Mouse (Mus musculus) cortical plate, adult 2 months (tissue): ENCODE measurements around the gene Slamf1. TPM values are rescaled to one million over a fixed set of nuclear protein-coding genes. Genes with fewer than 3 reads are reported as not detected.

Experiments
- H3K27ac ChIP-seq: fragments of 200-500 bp; 2 replicates; pipeline ENCODE4 v1.5.1; 2012; ENCODE audit warnings: low read length, control low read depth, inconsistent platforms; ENCODE audit not compliant: insufficient read depth
- H3K4me1 ChIP-seq: fragments of 200-500 bp; 2 replicates; pipeline ENCODE4 v1.6.1; 2011; ENCODE audit warnings: low read length; ENCODE audit not compliant: control insufficient read depth, insufficient read depth
- H3K4me3 ChIP-seq: fragments of 200-500 bp; 2 replicates; pipeline ENCODE4 v1.5.1; 2011; ENCODE audit warnings: mild to moderate bottlenecking, low read length, control low read depth; ENCODE audit not compliant: insufficient read depth
- CTCF ChIP-seq: fragments of 200-500 bp; IDR thresholded peaks from 2 replicates; pipeline ENCODE4 v1.5.1; 2011; ENCODE audit warnings: mild to moderate bottlenecking, control low read depth, low read length; ENCODE audit not compliant: insufficient read depth; ENCODE audit errors: extremely low read depth
- POLR2A ChIP-seq: fragments of 200-500 bp; IDR thresholded peaks from 2 replicates; pipeline ENCODE4 v1.6.1; 2011; ENCODE audit warnings: mild to moderate bottlenecking, low read length, control low read depth; ENCODE audit not compliant: insufficient read depth; ENCODE audit errors: extremely low read depth
- polyA plus RNA-seq: library from polyadenylated mRNA; depleted of rRNA; stranded (reverse); fragments of >200 nt; gene quantifications from 2 replicates; pipeline ENCODE4 v1.2.3, GENCODE M21; 2012

Gene Slamf1
- polyA plus RNA-seq, 1 experiment, result 0.21 TPM

DNA sequence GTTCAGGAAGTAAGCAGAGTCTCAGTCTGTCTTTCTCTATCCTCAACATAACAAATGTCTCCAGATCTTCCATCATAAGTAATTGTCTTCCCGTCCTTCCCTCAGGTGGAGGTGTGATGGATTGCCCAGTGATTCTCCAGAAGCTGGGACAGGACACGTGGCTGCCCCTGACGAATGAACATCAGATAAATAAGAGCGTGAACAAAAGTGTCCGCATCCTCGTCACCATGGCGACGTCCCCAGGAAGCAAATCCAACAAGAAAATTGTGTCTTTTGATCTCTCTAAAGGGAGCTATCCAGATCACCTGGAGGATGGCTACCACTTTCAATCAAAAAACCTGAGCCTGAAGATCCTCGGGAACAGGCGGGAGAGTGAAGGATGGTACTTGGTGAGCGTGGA, 7.8 kb downstream of the Slamf1 start:
- H3K27ac ChIP-seq, result no peak overlapping the region
- no peak overlapping the region for H3K4me3 ChIP-seq
- TF ChIP-seq POLR2A, result no peak
- H3K4me1 ChIP-seq, result peaks cover 8% of the 10 kb centered on the region

DNA sequence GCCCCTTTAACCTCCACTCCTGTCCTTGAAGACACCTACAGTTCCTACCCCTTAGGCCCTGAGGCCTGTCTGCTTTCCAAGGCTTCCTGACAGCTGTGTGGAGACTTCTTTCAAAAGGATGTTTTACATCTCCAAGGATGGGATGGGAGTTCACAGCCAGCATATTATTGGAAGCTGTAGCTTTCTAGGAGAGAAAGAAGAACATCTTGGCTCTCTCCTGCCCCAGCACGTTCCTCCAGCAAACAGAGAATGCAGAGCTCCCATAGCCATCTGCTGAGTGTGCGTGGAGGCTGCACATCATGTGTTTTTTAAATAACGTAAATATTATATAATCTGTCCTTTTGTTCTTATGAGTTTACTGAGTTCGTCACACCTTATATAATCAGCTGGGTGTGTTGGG, 8.9 kb downstream of the Slamf1 start:
- peaks cover 8% of the 10 kb centered on the region for H3K4me1 ChIP-seq
- no peak overlapping the region for H3K4me3 ChIP-seq
- H3K27ac ChIP-seq, result 0 out of 2 replicates have a peak overlapping the region, but pooled peaks have one; percentile 67
- TF ChIP-seq CTCF (no peak), POLR2A (no peak)

DNA sequence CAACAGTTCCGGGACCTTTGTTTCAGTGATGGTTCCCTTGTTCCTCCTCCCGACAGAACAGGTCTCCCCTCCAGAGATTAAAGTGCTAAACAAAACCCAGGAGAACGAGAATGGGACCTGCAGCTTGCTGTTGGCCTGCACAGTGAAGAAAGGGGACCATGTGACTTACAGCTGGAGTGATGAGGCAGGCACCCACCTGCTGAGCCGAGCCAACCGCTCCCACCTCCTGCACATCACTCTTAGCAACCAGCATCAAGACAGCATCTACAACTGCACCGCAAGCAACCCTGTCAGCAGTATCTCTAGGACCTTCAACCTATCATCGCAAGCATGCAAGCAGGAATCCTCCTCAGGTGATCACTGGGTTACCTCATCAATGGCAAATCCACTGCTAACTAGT, 10.1 kb downstream of the Slamf1 start:
- no peak overlapping the region for H3K4me3 ChIP-seq
- TF ChIP-seq CTCF (no peak), POLR2A (no peak)
- peaks cover 8% of the 10 kb centered on the region for H3K4me1 ChIP-seq
- H3K27ac ChIP-seq, result no peak overlapping the region

DNA sequence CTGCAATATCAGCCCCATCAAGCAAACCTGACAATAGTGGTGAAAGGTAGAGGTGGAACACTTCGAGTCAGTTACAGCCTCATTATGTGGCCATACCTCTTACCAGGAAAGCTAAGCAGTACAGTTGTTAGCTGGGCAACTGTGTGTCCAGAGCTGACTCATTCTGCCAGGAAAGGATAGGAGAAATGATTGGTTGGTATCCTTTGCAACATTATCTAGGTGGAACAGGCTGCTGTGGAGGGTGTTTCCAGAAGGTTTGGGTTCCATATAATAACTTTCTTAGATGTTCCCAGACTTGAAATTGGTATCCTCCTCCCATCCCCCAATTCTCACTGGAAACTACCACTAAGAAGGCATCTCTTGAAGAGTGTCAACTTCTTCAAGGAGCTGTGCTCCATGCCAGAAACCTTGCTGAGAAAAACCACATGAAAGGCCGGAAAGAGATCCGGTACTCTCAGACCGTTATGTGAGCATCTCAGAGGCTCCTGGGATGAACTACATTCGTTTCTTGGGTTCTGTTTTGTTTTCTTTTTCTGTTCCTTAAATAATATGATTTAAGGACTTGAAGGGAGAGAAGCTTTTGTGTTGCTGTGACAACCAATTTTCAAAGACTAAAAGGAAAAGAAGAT, 15.5 kb downstream of the Slamf1 start:
- Histone ChIP-seq H3K4me3 (no peak overlapping the region), H3K27ac (no peak overlapping the region)

DNA sequence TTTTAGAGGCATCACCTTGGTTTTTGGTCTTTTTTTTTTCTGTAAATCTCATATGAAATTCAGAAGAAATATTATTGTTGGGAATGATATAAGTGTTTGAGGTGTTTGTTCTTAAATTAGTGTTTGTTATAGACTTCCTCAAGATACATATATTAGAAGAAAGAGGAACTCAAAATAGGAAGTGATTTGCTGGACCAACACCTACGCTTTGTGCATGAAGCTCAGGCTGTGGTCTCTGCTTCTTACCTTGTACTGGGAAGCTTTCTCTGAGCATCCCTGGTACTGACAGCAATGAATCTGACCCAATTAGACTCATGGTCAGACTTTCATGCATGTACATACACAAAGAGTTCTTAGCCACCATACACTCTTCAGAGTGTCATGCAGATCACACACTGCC, 18.9 kb downstream of the Slamf1 start:
- TF ChIP-seq POLR2A, result no peak
- TF ChIP-seq CTCF, result no peak
- no peak overlapping the region for H3K4me3 ChIP-seq
- H3K4me1 ChIP-seq, result peaks cover 5% of the 10 kb centered on the region
- H3K27ac ChIP-seq, result no peak overlapping the region

More for the DNA sequence above, 15.5 kb downstream of the Slamf1 start:
- no peaks in the 10 kb centered on the region for H3K4me1 ChIP-seq
- no peak for TF ChIP-seq CTCF
- TF ChIP-seq POLR2A, result no peak

DNA sequence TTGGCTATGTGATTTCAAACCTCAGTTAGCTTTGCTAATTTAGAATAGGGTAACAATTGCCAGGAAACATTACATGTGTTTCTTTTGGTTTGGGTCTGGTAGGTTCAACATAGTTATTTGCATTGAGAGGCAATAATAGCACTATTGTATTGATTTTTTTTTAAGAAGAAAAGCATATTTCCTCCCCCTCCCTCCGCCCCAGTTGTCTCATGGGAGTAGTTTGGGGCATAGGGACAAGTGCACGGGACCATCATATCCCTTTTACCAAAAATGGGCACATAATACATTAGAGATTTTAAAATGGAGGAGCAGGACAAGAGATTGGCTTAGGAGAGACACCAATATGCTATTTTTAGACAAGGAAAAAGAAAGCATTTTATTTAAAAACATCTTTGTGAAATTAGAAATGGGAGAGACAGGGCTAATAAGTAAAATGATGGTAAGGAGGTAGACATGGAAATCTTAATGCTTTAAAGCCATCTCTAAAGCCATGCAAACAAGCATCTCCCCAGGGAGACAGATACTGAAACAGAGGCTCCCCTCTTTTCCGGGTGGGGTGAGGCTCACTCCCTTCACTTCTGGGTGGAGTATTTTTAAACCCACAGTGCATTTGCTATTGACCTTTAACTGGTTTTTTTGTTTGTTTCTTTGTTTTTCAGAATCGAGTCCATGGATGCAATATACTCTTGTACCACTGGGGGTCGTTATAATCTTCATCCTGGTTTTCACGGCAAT, 20.5 kb downstream of the Slamf1 start:
- Histone ChIP-seq H3K4me1 (peaks cover 7% of the 10 kb centered on the region), H3K4me3 (no peak overlapping the region), H3K27ac (peak overlapping the region; percentile 10; the same call in 1 of the 2 replicates)
- TF ChIP-seq CTCF, result no peak
- no peak for TF ChIP-seq POLR2A

DNA sequence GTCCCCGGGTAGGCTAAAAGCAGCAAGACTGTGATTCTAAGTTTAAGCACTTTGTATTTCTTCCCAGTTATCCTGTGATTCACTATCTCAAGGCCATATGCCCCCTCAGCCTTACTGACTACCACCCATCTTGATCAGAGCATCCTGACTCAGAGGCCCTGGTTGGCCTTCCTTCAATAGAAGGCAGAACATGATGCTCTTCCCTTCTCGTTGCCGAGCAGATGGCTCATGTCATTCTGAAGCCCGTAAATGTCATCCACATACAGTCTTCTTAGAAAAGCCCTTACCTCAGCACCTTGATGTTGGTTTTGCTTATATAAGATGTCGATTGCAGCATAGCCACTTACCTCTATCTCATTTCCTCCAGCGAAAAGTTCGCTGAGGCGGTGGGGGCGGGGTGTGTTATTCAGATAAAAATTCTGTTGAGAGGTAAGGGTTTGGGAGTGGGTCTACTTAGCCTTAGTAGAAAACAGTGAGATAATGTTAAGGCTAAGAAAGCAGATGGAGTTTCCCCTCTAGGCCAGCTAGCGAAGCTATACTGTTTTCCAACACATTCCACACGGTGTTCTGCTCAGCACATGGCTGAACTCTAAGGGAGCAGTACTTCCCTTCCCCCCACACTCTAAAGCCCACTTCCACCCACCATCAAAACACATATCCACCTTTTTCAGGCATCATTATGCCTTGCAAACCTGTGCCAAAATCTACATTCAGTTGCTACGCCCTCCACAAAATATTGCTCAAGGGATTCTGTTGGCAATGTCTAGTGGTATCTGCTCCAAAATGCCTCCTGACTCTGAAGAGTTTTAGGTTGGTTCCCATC, 21.7 kb downstream of the Slamf1 start:
- TF ChIP-seq POLR2A (no peak), CTCF (no peak)
- Histone ChIP-seq H3K4me3 (no peak overlapping the region), H3K27ac (peak overlapping the region; percentile 10), H3K4me1 (peaks cover 8% of the 10 kb centered on the region)

DNA sequence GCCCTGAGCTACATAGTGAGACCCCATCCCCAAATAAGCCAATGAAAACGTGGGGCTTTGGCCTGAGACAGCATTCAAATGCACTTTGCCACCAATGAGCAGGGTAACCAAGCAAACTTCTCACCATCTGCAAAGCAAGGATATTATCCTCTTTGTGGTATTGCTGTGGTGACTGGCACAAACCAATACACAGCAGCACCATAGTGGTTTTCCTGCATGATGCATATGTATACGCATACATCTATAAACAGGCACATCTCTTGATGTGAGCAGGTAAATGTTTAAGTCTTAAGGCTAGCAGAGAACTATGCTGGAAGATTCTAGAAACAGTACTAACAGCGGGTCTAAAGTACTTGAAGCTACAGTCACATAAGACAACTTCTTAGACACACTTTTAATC, 22.5 kb downstream of the Slamf1 start:
- TF ChIP-seq CTCF (no peak), POLR2A (no peak)
- no peak overlapping the region for H3K4me3 ChIP-seq
- H3K27ac ChIP-seq, result no peak overlapping the region
- H3K4me1 ChIP-seq, result peaks cover 8% of the 10 kb centered on the region

DNA sequence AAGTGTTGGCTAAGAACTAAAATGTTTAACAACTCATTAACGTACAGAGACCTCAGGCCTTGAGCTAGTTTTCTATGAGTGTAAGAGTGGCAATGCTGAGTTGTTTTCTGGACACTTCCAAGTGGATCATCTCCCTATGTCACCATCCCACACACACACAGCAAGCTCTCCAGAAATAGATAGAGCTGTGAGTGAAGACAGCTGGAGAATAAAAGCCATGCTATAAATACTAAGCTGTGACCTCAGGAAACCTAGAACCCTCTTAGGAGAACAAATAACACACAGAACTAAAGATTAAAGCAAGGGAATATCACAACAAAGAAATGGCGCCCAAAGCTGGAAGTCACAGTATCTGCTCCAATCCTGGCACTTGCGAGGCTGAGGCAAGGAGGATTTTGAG, 24.6 kb downstream of the Slamf1 start:
- TF ChIP-seq CTCF (no peak), POLR2A (no peak)
- Histone ChIP-seq H3K27ac (peak overlapping the region; percentile 60), H3K4me3 (no peak overlapping the region), H3K4me1 (peaks cover 8% of the 10 kb centered on the region)

DNA sequence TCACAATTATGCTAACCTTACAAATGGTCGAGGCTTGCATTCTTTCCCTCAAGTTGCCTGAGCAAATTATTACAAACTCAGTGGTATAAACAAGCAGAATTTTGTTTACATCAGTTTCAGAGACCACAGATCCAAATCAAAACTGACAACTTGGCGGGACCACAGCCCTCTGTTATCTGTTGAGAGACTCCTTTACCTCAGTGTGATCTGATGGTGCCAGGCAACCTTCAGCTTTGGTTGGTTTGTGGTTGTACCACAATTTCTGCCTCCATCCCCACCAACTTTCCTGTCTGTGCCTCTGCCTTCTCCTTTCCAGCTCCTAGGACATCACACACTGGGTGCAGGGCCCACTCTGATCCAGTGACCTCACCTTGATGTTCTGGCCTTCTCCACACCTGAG, 29.3 kb downstream of the Slamf1 start:
- H3K4me1 ChIP-seq, result peaks cover 3% of the 10 kb centered on the region; the same call in 1 of the 2 replicates
- no peak for TF ChIP-seq CTCF
- no peak for TF ChIP-seq POLR2A
- no peak overlapping the region for H3K4me3 ChIP-seq
- H3K27ac ChIP-seq, result no peak overlapping the region
